1 mouse cellular context compared by ENCODE assay signal in the genomic region with DNA sequence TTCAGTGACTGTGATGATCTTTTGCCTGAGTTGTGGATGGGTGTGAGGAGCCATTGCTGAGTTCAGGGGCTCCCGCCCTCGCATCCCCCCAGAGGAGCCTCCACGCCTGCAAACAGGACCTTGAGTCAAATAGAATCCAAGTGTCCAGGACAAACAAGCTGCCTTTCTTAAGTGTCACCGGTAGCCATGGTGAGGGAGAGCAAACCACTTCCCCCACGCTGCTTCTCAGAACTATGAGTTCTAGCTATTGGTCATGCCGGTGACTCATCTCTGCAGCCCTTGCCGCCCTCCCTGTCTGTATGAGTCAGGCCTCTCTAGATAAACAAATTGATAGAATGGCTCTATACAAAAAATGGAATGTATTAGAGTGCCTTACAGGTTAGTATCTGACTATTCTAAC.
TF ChIP-seq lines count a peak whose summit lies in the region.

No protein-coding gene starts in this region.

TF ChIP-seq in CH12.LX, 34 proteins besides CTCF, POLR2A, EP300 and RAD21 (continued from another document):
- TF ChIP-seq ELF1 (IDR thresholded peaks at IDR 0.05; ENCODE audit: low read depth, low read length) (peak; percentile 15; the same call in 1 of the 2 replicates), MXI1 (IDR thresholded peaks at IDR 0.05; ENCODE audit: low read depth, low read length) (peak; percentile 71), BHLHE40 (IDR thresholded peaks at IDR 0.05; ENCODE audit: low read depth, low read length) (peak; percentile 62), CHD2 (IDR thresholded peaks at IDR 0.05; ENCODE audit: low read length) (peak; percentile 62), KAT2A (IDR thresholded peaks at IDR 0.05; ENCODE audit: insufficient replicate concordance, low read length) (no peak), SIN3A (IDR thresholded peaks at IDR 0.05; ENCODE audit: low read length) (peak; percentile 66; the same call in 1 of the 2 replicates), PAX5 (IDR thresholded peaks at IDR 0.05; ENCODE audit: low read length) (no peak), ZKSCAN1 (IDR thresholded peaks at IDR 0.05; ENCODE audit: borderline replicate concordance, low read depth, low read length) (no peak), MAZ (IDR thresholded peaks at IDR 0.05; ENCODE audit: low read depth, low read length) (peak; percentile 41; the same call in 1 of the 2 replicates), JUND (conservative IDR thresholded peaks at IDR 0.05; ENCODE audit: low read depth, low read length) (peak; percentile 79), MAFK (IDR thresholded peaks at IDR 0.05; ENCODE audit: insufficient replicate concordance, low read length) (no peak), SMC3 (IDR thresholded peaks at IDR 0.05; ENCODE audit: low read depth, low read length) (no peak)
